Mouse (Mus musculus) intestine, embryonic 14.5 days (tissue): ENCODE measurements around the gene Lzts3. TPM values are rescaled to one million over a fixed set of nuclear protein-coding genes. Genes with fewer than 3 reads are reported as not detected.
A peak's percentile ranks its signal among the peaks of the same experiment; 100 is the strongest.

Experiments used
- ATAC-seq: fragments of 200-750 bp; cut with Nextera tagmentation; replicated peaks from 2 replicates; pipeline ENCODE4 v1.8.0; 2017; ENCODE audit warnings: low read depth, moderate number of reproducible peaks, moderate TSS enrichment, moderate library complexity; ENCODE audit not compliant: low FRiP score, low TSS enrichment
- DNase-seq: peaks from one replicate; pipeline ENCODE4 v3.0.0-alpha.2; 2018; ENCODE audit warnings: low spot score
- H3K27ac ChIP-seq: fragments of 300-500 bp; sonication (generic); 2 replicates; pipeline ENCODE4 v1.5.1; 2014; ENCODE audit warnings: low read depth, mild to moderate bottlenecking, control low read depth
- H3K27me3 ChIP-seq: fragments of 300-500 bp; sonication (generic); replicated peaks from 2 replicates; pipeline ENCODE4 v1.6.1; 2014; ENCODE audit warnings: low read length, control low read depth; ENCODE audit not compliant: control insufficient read depth, insufficient read depth
- H3K36me3 ChIP-seq: fragments of 300-500 bp; sonication (generic); 2 replicates; pipeline ENCODE4 v1.6.1; 2014; ENCODE audit warnings: low read length, control low read depth; ENCODE audit not compliant: control insufficient read depth, insufficient read depth
- H3K4me1 ChIP-seq: fragments of 300-500 bp; sonication (generic); replicated peaks from 2 replicates; pipeline ENCODE4 v1.6.1; 2014; ENCODE audit warnings: low read length, control low read depth, mixed read lengths; ENCODE audit not compliant: control insufficient read depth, insufficient read depth
- H3K4me2 ChIP-seq: fragments of 300-500 bp; sonication (generic); 2 replicates; pipeline ENCODE4 v1.6.1; 2014; ENCODE audit warnings: low read length
- H3K4me3 ChIP-seq: fragments of 300-500 bp; sonication (generic); 2 replicates; pipeline ENCODE4 v1.5.1; 2014; ENCODE audit warnings: low read depth, low read length, control low read depth, mixed read lengths
- H3K9ac ChIP-seq: fragments of 300-500 bp; sonication (generic); 2 replicates; pipeline ENCODE4 v1.6.1; 2014; ENCODE audit warnings: mild to moderate bottlenecking, low read length
- H3K9me3 ChIP-seq: fragments of 300-500 bp; sonication (generic); 2 replicates; pipeline ENCODE4 v1.6.1; 2016; ENCODE audit warnings: low read length, control low read depth; ENCODE audit not compliant: control insufficient read depth
- WGBS: fragments of 180-500 bp; shearing (Covaris S2); extraction: QIAGEN DNeasy Blood & Tissue Kit; methylation state at CpG from one replicate; pipeline ENCODE4 v1.1.7; 2014; 5-methylcytosine and 5-hydroxymethylcytosine counted together
- polyA plus RNA-seq: library from polyadenylated mRNA; unstranded; fragments of >200 nt; fragmentation: Nextera tagmentation; extraction: Ambion mirVana; gene quantifications from 2 replicates; pipeline ENCODE4 v1.2.1, GENCODE M21; 2014

Gene Lzts3
- polyA plus RNA-seq, 1 experiment from 2014 or later: 5.2 TPM

DNA sequence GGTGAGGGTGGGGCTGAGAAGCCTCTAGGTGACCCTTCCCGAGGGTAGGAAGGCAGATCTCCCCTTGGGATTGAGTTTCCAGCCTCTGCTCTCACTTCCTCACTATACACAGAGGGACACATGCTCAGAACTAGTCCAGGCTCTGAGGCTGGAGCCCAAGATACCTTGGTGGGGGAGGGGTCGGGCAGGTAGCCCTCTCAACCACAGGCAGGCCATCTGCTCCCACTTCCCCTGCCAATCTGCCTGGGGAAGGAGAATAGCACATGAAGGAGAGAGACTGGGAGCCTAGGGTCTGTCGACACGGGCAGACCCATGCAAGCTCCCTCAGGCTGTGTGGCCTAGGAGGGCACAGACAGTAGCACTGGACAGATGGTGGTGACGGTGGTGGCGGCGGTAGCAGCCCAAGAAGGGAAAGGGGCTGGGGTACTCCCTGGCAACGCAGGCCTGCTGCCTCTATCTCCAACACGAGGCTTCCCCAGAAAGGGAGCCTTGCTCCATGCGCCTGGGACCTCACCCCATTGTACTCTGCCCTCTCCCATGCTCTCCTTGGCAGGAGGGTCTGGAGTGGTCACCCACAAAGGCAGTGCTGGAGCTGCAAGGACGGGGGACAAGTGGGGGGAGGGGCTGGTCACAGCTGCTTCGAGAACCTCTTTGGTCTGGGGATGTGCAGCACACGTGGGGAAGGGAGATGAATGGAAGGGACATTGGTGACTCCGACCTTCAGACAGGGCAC lies 8.4 kb downstream of the Lzts3 start:
- WGBS: 29% methylated on average over 14 of the region's 14 CpGs
- H3K4me1 ChIP-seq: peaks cover 15% of the 10 kb centered on the region

DNA sequence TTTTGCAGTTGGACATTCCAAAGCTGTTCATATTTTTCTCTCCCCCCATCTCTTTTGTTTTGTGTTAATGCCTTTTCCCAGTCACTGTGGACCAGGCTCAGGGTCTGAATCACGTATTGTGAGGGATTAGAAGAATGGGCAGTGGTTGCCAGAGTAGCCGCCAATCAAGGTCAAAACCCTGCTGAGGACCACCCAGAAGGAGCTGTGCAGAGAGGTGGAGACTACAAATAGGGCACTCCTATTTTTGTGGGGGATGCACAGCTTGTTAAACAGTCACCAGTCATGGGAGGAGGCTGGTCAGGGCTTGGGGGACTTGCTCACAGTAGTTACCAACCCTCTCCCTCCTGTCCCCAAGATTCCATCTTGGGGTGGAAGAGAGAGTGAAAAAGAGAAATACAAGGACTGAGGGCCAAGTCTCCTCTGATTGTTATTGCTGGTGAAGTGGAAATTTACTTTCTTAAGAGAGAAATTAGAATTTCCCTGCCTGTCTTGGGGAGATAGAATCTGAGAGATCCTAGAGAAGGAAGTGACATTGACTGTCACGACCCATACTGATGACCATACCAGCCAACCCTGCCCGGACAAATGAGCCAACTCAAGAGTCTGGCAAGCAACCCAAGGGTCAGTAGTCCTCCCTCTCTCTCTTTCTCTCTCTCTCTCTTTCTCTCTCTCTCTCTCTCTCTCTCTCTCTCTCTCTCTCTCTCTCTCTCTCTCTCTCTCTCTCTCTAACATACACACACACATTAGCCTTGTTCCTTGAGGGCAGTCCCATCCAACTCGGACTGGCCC lies 9.5 kb downstream of the Lzts3 start:
- DNase-seq (no peak), ATAC-seq (no peak)
- Histone ChIP-seq H3K27ac (no peak overlapping the region), H3K4me3 (no peak overlapping the region), H3K9ac (no peak overlapping the region), H3K9me3 (no peaks in the 10 kb centered on the region), H3K4me2 (no peak overlapping the region), H3K4me1 (peaks cover 24% of the 10 kb centered on the region), H3K36me3 (no peaks in the 10 kb centered on the region; the same call in 1 of the 2 replicates), H3K27me3 (peaks cover 44% of the 10 kb centered on the region)
- 51% methylated on average over 5 of the region's 5 CpGs for WGBS

More for the DNA sequence above, 8.4 kb downstream of the Lzts3 start:
- peak overlapping the region; percentile 69 for H3K4me2 ChIP-seq
- no peaks in the 10 kb centered on the region for H3K9me3 ChIP-seq
- no peak for ATAC-seq
- DNase-seq: no peak
- H3K4me3 ChIP-seq: peak overlapping the region; percentile 37; the same call in 1 of the 2 replicates
- H3K27ac ChIP-seq: no peak overlapping the region
- H3K27me3 ChIP-seq: peaks cover 47% of the 10 kb centered on the region
- no peaks in the 10 kb centered on the region for H3K36me3 ChIP-seq
- no peak overlapping the region; the same call in 1 of the 2 replicates for H3K9ac ChIP-seq

DNA sequence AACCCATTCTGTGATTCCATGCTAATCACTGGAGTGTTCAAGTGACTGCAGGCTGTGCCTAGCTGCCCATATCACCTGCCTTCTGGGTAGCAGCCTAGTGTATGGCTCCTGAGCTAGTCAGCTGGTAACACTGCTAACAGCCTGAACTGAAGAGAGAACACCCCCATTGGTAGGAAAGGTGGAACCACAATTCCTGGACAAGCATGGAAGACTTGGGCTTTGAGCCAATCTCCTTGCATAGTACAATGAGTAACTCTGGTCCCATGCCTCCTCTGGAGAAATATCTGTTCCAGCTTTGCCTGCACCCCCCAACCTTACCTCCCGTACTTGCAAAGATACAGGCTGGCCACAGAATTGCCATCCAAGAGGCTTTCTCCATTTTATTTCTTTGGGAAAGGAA lies 10.2 kb downstream of the Lzts3 start:
- H3K4me3 ChIP-seq: no peak overlapping the region
- H3K4me1 ChIP-seq: peaks cover 24% of the 10 kb centered on the region
- ATAC-seq (no peak), DNase-seq (no peak)
- peaks cover 4% of the 10 kb centered on the region; the same call in 1 of the 2 replicates for H3K36me3 ChIP-seq
- no peak overlapping the region for H3K4me2 ChIP-seq
- no peaks in the 10 kb centered on the region for H3K9me3 ChIP-seq
- H3K9ac ChIP-seq: no peak overlapping the region
- no peak overlapping the region for H3K27ac ChIP-seq
- WGBS: 75% methylated on average over 1 of the region's 1 CpGs
- peaks cover 38% of the 10 kb centered on the region for H3K27me3 ChIP-seq

DNA sequence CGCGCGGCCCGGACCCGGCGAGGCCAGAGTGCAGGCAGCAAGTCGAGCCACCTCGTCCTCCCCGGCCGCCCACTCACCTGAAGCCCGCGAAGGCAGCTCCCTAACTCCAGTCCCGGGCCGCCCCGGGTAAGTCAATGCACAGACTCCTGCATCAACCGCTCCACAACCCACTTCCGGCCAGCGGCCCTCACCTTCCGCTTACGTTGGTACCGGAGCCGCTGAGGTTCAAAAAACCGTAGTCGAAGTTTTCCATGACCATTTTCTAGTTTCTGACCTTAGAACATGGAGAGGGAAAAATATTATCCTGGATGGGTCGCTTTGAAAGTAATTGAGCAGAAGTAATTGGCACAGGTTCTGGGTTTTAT lies 12.8 kb downstream of the Lzts3 start, which contains the start of the genes Fastkd5 and Ubox5:
Fastkd5 (minus strand) TSS at position 189 of the 365 bp plus-strand sequence.
Ubox5 (minus strand) TSS at position 200 of the 365 bp plus-strand sequence.
- peak; percentile 98 for DNase-seq
- peaks cover 27% of the 10 kb centered on the region for H3K36me3 ChIP-seq
- H3K4me2 ChIP-seq: peak within 1 kb of the TSS; percentile 91
- peak; percentile 79 for ATAC-seq
- no peaks in the 10 kb centered on the region for H3K9me3 ChIP-seq
- under 1% methylated on average over 25 of the region's 25 CpGs for WGBS
- H3K9ac ChIP-seq: peak within 1 kb of the TSS; percentile 93
- H3K4me3 ChIP-seq: peak within 1 kb of the TSS; percentile 97
- H3K4me1 ChIP-seq: peaks cover 17% of the 10 kb centered on the region
- peak within 1 kb of the TSS; percentile 51 for H3K27ac ChIP-seq
- H3K27me3 ChIP-seq: peaks cover 14% of the 10 kb centered on the region

DNA sequence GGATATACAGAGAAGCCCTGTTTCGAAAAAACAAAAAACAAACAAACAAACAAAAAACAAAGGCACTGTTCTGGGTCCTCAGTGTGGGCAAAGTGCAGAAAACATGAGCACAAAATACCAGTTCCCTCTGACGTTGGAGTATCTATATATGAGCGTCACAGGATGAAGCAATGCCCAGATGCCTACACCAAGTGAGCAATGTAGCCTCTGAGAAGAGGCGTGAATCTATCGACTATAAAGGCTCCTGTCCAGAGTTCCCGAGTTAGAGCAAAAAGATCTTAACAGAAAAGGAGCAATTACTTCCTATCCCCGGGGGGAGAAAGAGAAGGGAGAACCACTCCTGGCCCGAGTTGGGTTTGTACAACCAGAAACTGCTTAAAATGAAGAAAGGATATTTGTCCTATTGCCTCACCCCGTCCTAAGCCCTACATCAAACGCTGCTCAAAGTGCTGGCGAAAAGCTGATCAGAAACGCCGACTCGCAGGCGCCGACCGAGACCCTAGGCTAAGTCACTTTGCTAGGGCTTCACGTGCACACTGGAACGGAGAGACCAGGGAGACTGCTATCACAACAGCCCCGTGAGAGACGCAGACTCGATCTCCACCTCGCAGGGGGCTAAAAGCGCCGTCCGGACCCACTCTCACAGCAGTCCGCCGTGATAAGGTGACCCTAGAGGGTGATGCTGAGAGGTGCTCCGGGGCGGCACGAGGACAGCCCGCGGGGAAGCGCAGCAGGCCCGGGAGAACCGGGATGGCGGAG lies 13.3 kb downstream of the Lzts3 start:
- DNase-seq: no peak

DNA sequence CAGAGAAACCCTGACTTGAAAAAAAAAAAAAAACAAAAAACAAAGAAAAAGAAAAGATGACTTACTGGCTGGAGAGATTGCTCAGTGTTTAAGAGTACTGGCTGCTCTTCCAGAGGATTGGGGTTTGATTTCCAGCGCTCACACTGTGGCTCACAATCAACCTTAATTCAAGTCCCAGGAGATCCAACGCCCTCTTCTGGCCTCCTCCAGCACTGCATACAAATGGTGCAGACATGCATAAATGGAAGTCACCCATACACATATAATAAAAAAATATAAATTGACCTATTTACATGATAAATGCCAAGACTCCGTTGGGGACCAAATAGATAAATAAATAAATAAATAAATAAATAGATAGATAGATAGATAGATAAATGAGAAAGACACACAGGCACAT lies 14.2 kb downstream of the Lzts3 start:
- 65% methylated on average over 3 of the region's 3 CpGs for WGBS
- ATAC-seq (no peak), DNase-seq (no peak)
- Histone ChIP-seq H3K27ac (no peak overlapping the region), H3K36me3 (peaks cover 30% of the 10 kb centered on the region), H3K4me2 (peak overlapping the region; percentile 91), H3K4me3 (peak overlapping the region; percentile 97; the same call in 1 of the 2 replicates), H3K27me3 (peaks cover under 1% of the 10 kb centered on the region; the same call in 1 of the 2 replicates), H3K9ac (no peak overlapping the region), H3K9me3 (no peaks in the 10 kb centered on the region), H3K4me1 (peaks cover 10% of the 10 kb centered on the region)

More for the DNA sequence above, 13.3 kb downstream of the Lzts3 start:
- peak overlapping the region; percentile 91 for H3K4me2 ChIP-seq
- H3K27ac ChIP-seq: peak overlapping the region; percentile 51
- H3K36me3 ChIP-seq: peaks cover 30% of the 10 kb centered on the region
- H3K4me3 ChIP-seq: peak overlapping the region; percentile 97
- ATAC-seq: peak; percentile 38
- WGBS: 2% methylated on average over 37 of the region's 37 CpGs
- H3K9me3 ChIP-seq: no peaks in the 10 kb centered on the region
- H3K27me3 ChIP-seq: peaks cover 8% of the 10 kb centered on the region
- peaks cover 11% of the 10 kb centered on the region for H3K4me1 ChIP-seq
- peak overlapping the region; percentile 93 for H3K9ac ChIP-seq

DNA sequence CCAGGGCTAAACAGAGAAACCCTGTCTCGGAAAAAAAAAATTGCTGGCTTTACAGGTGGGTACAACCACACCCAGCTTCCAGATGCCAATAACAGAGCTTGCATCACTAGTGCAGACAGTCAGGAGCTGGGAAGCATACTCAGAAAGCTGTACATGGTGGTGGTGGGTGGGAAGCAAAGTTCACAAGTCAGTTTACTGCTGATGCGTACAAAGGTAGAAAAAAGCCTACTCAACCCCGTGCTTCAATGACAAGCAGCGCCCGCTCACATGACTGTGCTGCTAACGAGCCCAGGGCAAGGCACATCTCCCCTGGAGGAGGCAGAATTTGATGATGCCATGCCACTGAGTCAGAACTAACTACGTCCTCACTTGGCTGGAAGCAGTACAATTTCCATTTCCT lies 23.6 kb downstream of the Lzts3 start:
- 88% methylated on average over 7 of the region's 7 CpGs for WGBS
- no peak for ATAC-seq
- Histone ChIP-seq H3K27me3 (no peaks in the 10 kb centered on the region), H3K27ac (no peak overlapping the region), H3K4me1 (no peaks in the 10 kb centered on the region), H3K9ac (no peak overlapping the region), H3K36me3 (peaks cover 44% of the 10 kb centered on the region), H3K9me3 (no peaks in the 10 kb centered on the region), H3K4me2 (no peak overlapping the region), H3K4me3 (no peak overlapping the region)
- no peak for DNase-seq

DNA sequence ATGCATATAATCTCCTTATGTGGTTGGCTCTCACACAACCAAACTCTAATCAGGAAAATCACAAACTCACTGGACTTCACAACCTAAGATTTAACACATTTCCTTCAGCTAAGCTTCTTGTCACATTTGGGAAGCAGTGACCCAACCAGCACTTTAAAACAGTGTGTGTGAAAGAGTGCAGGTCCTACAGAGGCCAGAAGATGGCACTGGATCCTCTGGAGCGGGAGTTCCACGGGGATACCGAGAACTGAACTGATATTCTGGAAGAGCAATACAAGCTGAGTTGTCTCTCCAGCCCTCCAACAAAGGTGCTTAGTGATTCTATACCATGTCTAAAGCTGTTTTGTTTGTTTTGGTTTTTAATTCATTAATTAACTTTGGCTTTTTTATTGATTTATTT lies 29.5 kb downstream of the Lzts3 start:
- no peaks in the 10 kb centered on the region for H3K27me3 ChIP-seq
- ATAC-seq (no peak), DNase-seq (no peak)
- H3K36me3 ChIP-seq: peaks cover 51% of the 10 kb centered on the region
- 66% methylated on average over 3 of the region's 3 CpGs for WGBS
- no peak overlapping the region for H3K27ac ChIP-seq
- no peak overlapping the region for H3K9ac ChIP-seq
- no peaks in the 10 kb centered on the region for H3K4me1 ChIP-seq
- no peak overlapping the region for H3K4me2 ChIP-seq
- 0 out of 2 replicates have a peak, but pooled peaks cover 2% of the 10 kb centered on the region for H3K9me3 ChIP-seq
- H3K4me3 ChIP-seq: no peak overlapping the region
